Mouse (Mus musculus) erythroblast, embryonic 14.5 days (primary cell): ENCODE measurements around the gene Gnl1. TPM values are rescaled to one million over a fixed set of nuclear protein-coding genes. Genes with fewer than 3 reads are reported as not detected.
"Not testable (repeated sequence)": the region's sequence is repeated elsewhere in the genome, so short reads cannot be mapped to it uniquely, and the experiment has no call there.

Experiments
- H3K27me3 ChIP-seq: 2 replicates; pipeline ENCODE4 v1.6.1; 2012; ENCODE audit warnings: inconsistent platforms; ENCODE audit not compliant: control insufficient read depth
- H3K36me3 ChIP-seq: 2 replicates; pipeline ENCODE4 v1.6.1; 2012; ENCODE audit warnings: mild to moderate bottlenecking, inconsistent platforms; ENCODE audit not compliant: control insufficient read depth
- H3K4me1 ChIP-seq: 2 replicates; pipeline ENCODE4 v1.6.1; 2012; ENCODE audit warnings: inconsistent platforms; ENCODE audit not compliant: control insufficient read depth
- H3K4me3 ChIP-seq: replicated peaks from 2 replicates; pipeline ENCODE3; 2012; ENCODE audit warnings: moderate library complexity, mild to moderate bottlenecking, inconsistent platforms
- H3K9me3 ChIP-seq: 2 replicates; pipeline ENCODE4 v1.6.1; 2012; ENCODE audit warnings: low read length, inconsistent platforms, mixed read lengths; ENCODE audit not compliant: control insufficient read depth
- GATA1 ChIP-seq: IDR thresholded peaks from 2 replicates; pipeline ENCODE4 v1.6.1; 2012; ENCODE audit warnings: low read length, inconsistent platforms, mixed read lengths
- TAL1 ChIP-seq: IDR thresholded peaks from 3 replicates; pipeline ENCODE4 v1.6.1; 2012; ENCODE audit warnings: low read length, inconsistent platforms, mixed read lengths
- polyA plus RNA-seq: library from polyadenylated mRNA; stranded (reverse); fragments of >175 nt; gene quantifications from 2 replicates; pipeline ENCODE4 v1.2.3, GENCODE M21; 2012

Gnl1 gene
- 1.5 and 1.9 TPM in 2 replicates for polyA plus RNA-seq

- peaks cover 32% of the 10 kb centered on the region for H3K4me1 ChIP-seq
- no peaks in the 10 kb centered on the region for H3K9me3 ChIP-seq
- TF ChIP-seq GATA1, result no peak
- no peak for TF ChIP-seq TAL1
- H3K27me3 ChIP-seq, result peaks cover 6% of the 10 kb centered on the region
- H3K4me3 ChIP-seq, result peak within 1 kb of the TSS; percentile 85
- H3K36me3 ChIP-seq, result peaks cover 9% of the 10 kb centered on the region
Measured at GRCm38 (mm10) chr17:35979401-35980362, at the start of gene Gnl1, which contains the start of gene Prr3. TSS of gene Gnl1 (plus strand) at chr17:35979851. TSS of gene Prr3 (minus strand) at chr17:35980236.

- H3K27me3 ChIP-seq, result no peaks in the 10 kb centered on the region; the same call in 1 of the 2 replicates
- H3K4me1 ChIP-seq, result peaks cover 35% of the 10 kb centered on the region
- H3K36me3 ChIP-seq, result peaks cover 65% of the 10 kb centered on the region
- no peaks in the 10 kb centered on the region for H3K9me3 ChIP-seq
- TF ChIP-seq TAL1, result no peak
- TF ChIP-seq GATA1, result no peak
- H3K4me3 ChIP-seq, result no peak overlapping the region
Measured at GRCm38 (mm10) chr17:35930627-35931026, 49.0 kb upstream of the Gnl1 start.

GRCm38 (mm10) chr17:35932608-35933007, 47.0 kb upstream of the Gnl1 start:
- TF ChIP-seq TAL1 (no peak), GATA1 (no peak)
- H3K4me1 ChIP-seq, result peaks cover 17% of the 10 kb centered on the region
- no peak overlapping the region for H3K4me3 ChIP-seq
- H3K36me3 ChIP-seq, result peaks cover 45% of the 10 kb centered on the region
- H3K9me3 ChIP-seq, result no peaks in the 10 kb centered on the region
- H3K27me3 ChIP-seq, result no peaks in the 10 kb centered on the region; the same call in 1 of the 2 replicates

GRCm38 (mm10) chr17:35935763-35936162, 43.9 kb upstream of the Gnl1 start:
- H3K9me3 ChIP-seq, H3K4me1 ChIP-seq, H3K27me3 ChIP-seq, H3K4me3 ChIP-seq: not testable (repeated sequence)
- peaks cover 14% of the 10 kb centered on the region for H3K36me3 ChIP-seq

- H3K36me3 ChIP-seq, result no peaks in the 10 kb centered on the region
- no peaks in the 10 kb centered on the region for H3K4me1 ChIP-seq
- peaks cover 2% of the 10 kb centered on the region; the same call in 1 of the 2 replicates for H3K9me3 ChIP-seq
- no peak overlapping the region for H3K4me3 ChIP-seq
- no peaks in the 10 kb centered on the region for H3K27me3 ChIP-seq
- TF ChIP-seq TAL1, result no peak
- TF ChIP-seq GATA1, result no peak
Measured at GRCm38 (mm10) chr17:35937700-35938348, 41.8 kb upstream of the Gnl1 start.

- TF ChIP-seq GATA1 (no peak), TAL1 (no peak)
- Histone ChIP-seq H3K27me3 (no peaks in the 10 kb centered on the region), H3K36me3 (no peaks in the 10 kb centered on the region), H3K4me3 (no peak overlapping the region), H3K4me1 (no peaks in the 10 kb centered on the region), H3K9me3 (peaks cover 2% of the 10 kb centered on the region; the same call in 1 of the 2 replicates)
Measured at GRCm38 (mm10) chr17:35939108-35939507, 40.5 kb upstream of the Gnl1 start.

- Histone ChIP-seq H3K27me3 (no peaks in the 10 kb centered on the region), H3K36me3 (no peaks in the 10 kb centered on the region), H3K9me3 (peaks cover 2% of the 10 kb centered on the region; the same call in 1 of the 2 replicates), H3K4me1 (no peaks in the 10 kb centered on the region), H3K4me3 (no peak overlapping the region)
- TF ChIP-seq TAL1, result no peak
- TF ChIP-seq GATA1, result no peak
Measured at GRCm38 (mm10) chr17:35939941-35940340, 39.7 kb upstream of the Gnl1 start.

- H3K36me3 ChIP-seq, result peaks cover 17% of the 10 kb centered on the region
- not testable (repeated sequence) for H3K9me3 ChIP-seq, H3K4me3 ChIP-seq, H3K4me1 ChIP-seq, H3K27me3 ChIP-seq
Measured at GRCm38 (mm10) chr17:35950946-35951345, 28.7 kb upstream of the Gnl1 start.

GRCm38 (mm10) chr17:35952559-35952958, 27.1 kb upstream of the Gnl1 start:
- H3K4me3 ChIP-seq, result not testable (repeated sequence)

More at GRCm38 (mm10) chr17:35952559-35952958, 27.1 kb upstream of the Gnl1 start:
- H3K36me3 ChIP-seq, result peaks cover 34% of the 10 kb centered on the region
- not testable (repeated sequence) for H3K27me3 ChIP-seq, H3K4me1 ChIP-seq, H3K9me3 ChIP-seq
